Mouse (Mus musculus): ENCODE data around the gene Usp54. TPM values are rescaled to one million over a fixed set of nuclear protein-coding genes. Genes with fewer than 3 reads are reported as not detected.

Usp54 gene
- polyA plus RNA-seq, 1 experiment, result 2.4 TPM

GRCm38 (mm10) chr14:20545529-20546331 is 95.1 kb downstream of the Usp54 start:
- DNase-seq (ENCODE audit: low read depth, low spot score), result peak; percentile 46
- WGBS, result under 1% methylated on average over 67 of the region's 67 CpGs

DNA sequence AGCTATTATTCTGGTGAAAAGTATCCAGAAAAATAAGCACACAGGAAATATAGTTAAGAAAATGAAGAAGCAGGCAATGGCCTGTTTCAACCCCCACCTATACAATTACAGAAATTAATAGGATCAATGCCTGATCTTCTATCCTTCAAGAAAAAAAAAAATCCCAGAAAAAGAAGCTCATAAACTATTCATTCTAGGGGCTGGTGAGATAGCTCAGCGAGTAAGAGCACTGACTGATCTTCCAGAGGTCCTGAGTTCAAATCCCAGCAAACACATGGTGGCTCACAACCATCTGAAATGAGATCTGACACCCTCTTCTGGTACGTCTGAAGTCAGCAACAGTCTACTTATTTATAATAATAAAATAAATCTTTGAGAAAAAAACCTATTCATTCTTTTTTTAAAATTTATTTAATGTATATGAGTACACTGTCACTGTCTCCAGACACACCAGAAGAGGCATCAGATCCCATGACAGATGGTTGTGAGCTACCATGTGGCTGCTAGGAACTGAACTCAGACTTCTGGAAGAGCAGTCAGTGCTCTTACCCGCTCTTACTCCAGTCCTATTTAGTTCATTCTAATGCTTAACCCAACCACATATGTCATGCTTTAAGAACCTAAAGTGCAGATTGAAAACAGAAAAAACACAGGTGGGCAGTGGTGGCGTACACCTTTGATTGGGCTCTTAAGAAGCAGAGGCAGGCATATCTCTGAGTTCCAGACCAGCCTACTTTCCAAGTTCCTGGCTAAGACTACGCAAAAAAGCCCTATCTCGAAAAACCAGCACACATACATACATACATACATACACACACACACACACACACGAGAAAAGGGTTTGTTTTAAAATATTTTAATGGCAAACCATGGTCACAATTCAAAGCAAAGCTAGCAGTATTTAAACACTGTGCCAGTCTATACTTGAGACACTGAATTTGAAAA is 96.1 kb downstream of the Usp54 start:
- DNase-seq (ENCODE audit: low read depth, low spot score), result no peak
- WGBS, result 44% methylated on average over 7 of the region's 7 CpGs

GRCm38 (mm10) chr14:20529643-20530042 is 111.2 kb downstream of the Usp54 start:
- no peak for DNase-seq (ENCODE audit: low read depth, low spot score)
- 91% methylated on average over 4 of the region's 4 CpGs for WGBS

DNA sequence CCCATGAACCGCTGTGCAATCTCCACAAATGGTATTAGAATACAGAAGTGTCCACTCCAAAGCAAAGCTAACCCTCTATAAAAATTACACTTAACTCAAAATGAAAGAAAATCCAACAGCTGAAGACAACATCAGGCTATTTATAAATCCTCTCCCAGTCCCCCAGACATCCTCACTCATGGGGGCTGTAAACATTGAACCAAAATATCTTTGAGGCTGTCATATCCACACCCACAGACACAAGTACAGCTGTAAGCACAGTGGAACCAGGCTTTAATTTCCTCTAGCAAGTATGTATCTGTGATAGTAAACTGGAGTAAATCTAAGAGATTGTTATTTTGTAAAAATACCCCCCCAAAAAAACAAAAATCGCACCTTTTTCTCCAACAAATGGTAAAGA is 120.7 kb downstream of the Usp54 start:
- DNase-seq (ENCODE audit: low read depth, low spot score), result no peak
- 83% methylated on average over 2 of the region's 2 CpGs for WGBS

- 93% methylated on average over 2 of the region's 2 CpGs for WGBS
- no peak for DNase-seq (ENCODE audit: low read depth, low spot score)
Measured at GRCm38 (mm10) chr14:20508424-20508823, 132.4 kb downstream of the Usp54 start.

GRCm38 (mm10) chr14:20502966-20503365 is 137.9 kb downstream of the Usp54 start:
- DNase-seq (ENCODE audit: low read depth, low spot score), result peak; percentile 11
- WGBS, result 83% methylated on average over 10 of the region's 10 CpGs

GRCm38 (mm10) chr14:20499982-20500381 is 140.9 kb downstream of the Usp54 start:
- DNase-seq (ENCODE audit: low read depth, low spot score), result no peak
- WGBS, result 85% methylated on average over 3 of the region's 3 CpGs

Other genes with a start within 250 kb of the Usp54 start
- 40.4 and 46.0 TPM in 2 replicates for gene Mrps16, start 247.4 kb downstream of the Usp54 start, polyA plus RNA-seq (2012; rRNA removed)
- gene Cfap70, start 188.8 kb downstream of the Usp54 start, polyA plus RNA-seq (2012; rRNA removed), result 0.06 TPM in 1 of 2 replicates, not detected in the other
- 49.6 and 52.9 TPM in 2 replicates for gene Anxa7, start 160.9 kb downstream of the Usp54 start, polyA plus RNA-seq (2012; rRNA removed)
- gene Mss51, start 144.2 kb downstream of the Usp54 start, polyA plus RNA-seq (2012; rRNA removed), result 0.63 and 0.64 TPM in 2 replicates
- gene Ppp3cb, start 94.5 kb downstream of the Usp54 start, polyA plus RNA-seq (2012; rRNA removed), result 10.7 and 11.9 TPM in 2 replicates
- 0.30 TPM in 1 of 2 replicates, not detected in the other for gene Myoz1, start 15.5 kb upstream of the Usp54 start, polyA plus RNA-seq (2012; rRNA removed)
- 0.07 and 0.09 TPM in 2 replicates for gene Synpo2l, start 27.3 kb upstream of the Usp54 start, polyA plus RNA-seq (2012; rRNA removed)
- 117 and 195 TPM in 2 replicates for gene Sec24c, start 33.2 kb upstream of the Usp54 start, polyA plus RNA-seq (2012; rRNA removed)
- 4.2 and 6.4 TPM in 2 replicates for gene Fut11, start 53.9 kb upstream of the Usp54 start, polyA plus RNA-seq (2012; rRNA removed)
- 42.2 and 47.2 TPM in 2 replicates for gene Chchd1, start 61.9 kb upstream of the Usp54 start, polyA plus RNA-seq (2012; rRNA removed)
- gene Zswim8, start 66.5 kb upstream of the Usp54 start, polyA plus RNA-seq (2012; rRNA removed), result 75.4 and 111 TPM in 2 replicates
- gene Ndst2, start 93.5 kb upstream of the Usp54 start, polyA plus RNA-seq (2012; rRNA removed), result 25.4 and 33.5 TPM in 2 replicates
- gene Camk2g, start 153.0 kb upstream of the Usp54 start, polyA plus RNA-seq (2012; rRNA removed), result 11.4 and 14.7 TPM in 2 replicates
- 4.1 and 5.6 TPM in 2 replicates for gene Plau, start 195.6 kb upstream of the Usp54 start, polyA plus RNA-seq (2012; rRNA removed)

Data from large intestine, adult 2 months (tissue).